Comparison of ENCODE assay signal across 8 mouse cellular contexts in genomic region chr1:88705050-88705449, GRCm38 (mm10). TPM values are rescaled to one million over a fixed set of nuclear protein-coding genes. Genes with fewer than 3 reads are reported as not detected.
DNase-seq lines count a peak whose midpoint lies in the region; ATAC-seq lines count a peak whose summit lies in the region.

No protein-coding gene starts in this region.

- no peak overlapping the region for H3K4me3 ChIP-seq in embryonic facial prominence, embryonic 10.5 days
- no peak overlapping the region for H3K4me3 ChIP-seq in lung, embryonic 16.5 days (ENCODE audit: low read length)

- no peaks in the 10 kb centered on the region for H3K36me3 ChIP-seq in embryonic facial prominence, embryonic 10.5 days (replicated peaks)
- H3K36me3 ChIP-seq in lung, embryonic 16.5 days (ENCODE audit: control insufficient read depth, insufficient read depth, low read length), result no peaks in the 10 kb centered on the region

- DNase-seq in heart, adult 8-10 months (ENCODE audit: low spot score), result peak; percentile 37
- no peak for DNase-seq in heart, postnatal 25 days (ENCODE audit: low spot score)
- DNase-seq in 3T3-L1 (ENCODE audit: low read depth, low spot score), result peak; percentile 78
- peak; percentile 70 for DNase-seq in R1 (ENCODE audit: low read depth, low spot score)
- DNase-seq in embryonic facial prominence, embryonic 10.5 days (ENCODE audit: low spot score), result peak; percentile 57
- DNase-seq in testis, postnatal 10 days (ENCODE audit: low spot score), result peak; percentile 71
- no peak for DNase-seq in MN1 (ENCODE audit: low spot score)

- peaks cover 33% of the 10 kb centered on the region for H3K27me3 ChIP-seq in embryonic facial prominence, embryonic 10.5 days (replicated peaks; ENCODE audit: low read depth, poor library complexity, severe bottlenecking)
- no peaks in the 10 kb centered on the region for H3K27me3 ChIP-seq in lung, embryonic 16.5 days (ENCODE audit: control insufficient read depth, insufficient read depth, low read depth, low read length)

- no peaks in the 10 kb centered on the region for H3K9me3 ChIP-seq in embryonic facial prominence, embryonic 10.5 days
- H3K9me3 ChIP-seq in lung, embryonic 16.5 days (ENCODE audit: control insufficient read depth, low read length), result no peaks in the 10 kb centered on the region

- ATAC-seq in lung, embryonic 16.5 days (ENCODE audit: low read depth), result peak; percentile 7; the same call in 1 of the 2 replicates

- H3K4me2 ChIP-seq in lung, embryonic 16.5 days (ENCODE audit: low read depth, low read length), result no peak overlapping the region

- 60% methylated on average over 6 of the region's 6 CpGs for WGBS in embryonic facial prominence, embryonic 10.5 days
- 41% methylated on average over 6 of the region's 6 CpGs for WGBS in lung, embryonic 16.5 days

- peaks cover 27% of the 10 kb centered on the region for H3K4me1 ChIP-seq in embryonic facial prominence, embryonic 10.5 days
- H3K4me1 ChIP-seq in lung, embryonic 16.5 days (replicated peaks; ENCODE audit: control insufficient read depth, insufficient read depth, low read length), result peaks cover 3% of the 10 kb centered on the region; the same call in 1 of the 2 replicates

- intact Hi-C loops in heart, postnatal 25 days (cut with DNase I), result loop anchor here (5.0 kb wide), 1 partner anchor 348 kb away; no protein-coding TSS in a partner anchor

- H3K27ac ChIP-seq in embryonic facial prominence, embryonic 10.5 days (replicated peaks), result no peak overlapping the region
- H3K27ac ChIP-seq in lung, embryonic 16.5 days (ENCODE audit: low read length), result no peak overlapping the region

- H3K9ac ChIP-seq in lung, embryonic 16.5 days (ENCODE audit: low read length), result no peak overlapping the region

RNA-seq across cellular contexts. Expression of gene Arl4c, which starts 3.0 kb away (rescaled TPM):
- total RNA-seq in heart, adult 8-10 months (2022), result 1 to 10 TPM; 3.5 to 6.6 (median 4.9) TPM
- total RNA-seq in heart, postnatal 25 days (2021), result 1 to 10 TPM; 6.4 to 6.9 TPM
- polyA plus RNA-seq in embryonic facial prominence, embryonic 10.5 days (2016; fragmentation: Nextera tagmentation; extraction: Ambion mirVana), result 14.8 and 15.4 TPM in 2 replicates
- polyA plus RNA-seq in lung, embryonic 16.5 days (2015; fragmentation: Nextera tagmentation; extraction: Ambion mirVana), result 15.2 and 17.0 TPM in 2 replicates

Comparison
In these comparisons a context has a peak if more than half of its experiments do, and no peak if none do; other contexts are left out.
1. DNase-seq: peak in heart, adult 8-10 months (single experiment), 3T3-L1 (single experiment), R1 (single experiment), embryonic facial prominence, embryonic 10.5 days (single experiment) and testis, postnatal 10 days (single experiment); none in heart, postnatal 25 days (single experiment) and MN1 (single experiment).